Mouse (Mus musculus) adrenal gland, adult (tissue): ENCODE measurements around the gene Brpf3.
A peak's percentile ranks its signal among the peaks of the same experiment; 100 is the strongest.
"Not testable (repeated sequence)": the region's sequence is repeated elsewhere in the genome, so short reads cannot be mapped to it uniquely, and the experiment has no call there.

ENCODE experiments used
- DNase-seq, 2 experiments: peaks; one replicate each; pipeline ENCODE4 v3.0.0; 2022 to 2023; ENCODE audit warnings: low spot score in 1 of 2; ENCODE audit not compliant: inconsistent age in 2 of 2

The Brpf3 gene

GRCm38 (mm10) chr17:28825359-28826041 is 24.6 kb downstream of the Brpf3 start:
- no peak for DNase-seq

DNA sequence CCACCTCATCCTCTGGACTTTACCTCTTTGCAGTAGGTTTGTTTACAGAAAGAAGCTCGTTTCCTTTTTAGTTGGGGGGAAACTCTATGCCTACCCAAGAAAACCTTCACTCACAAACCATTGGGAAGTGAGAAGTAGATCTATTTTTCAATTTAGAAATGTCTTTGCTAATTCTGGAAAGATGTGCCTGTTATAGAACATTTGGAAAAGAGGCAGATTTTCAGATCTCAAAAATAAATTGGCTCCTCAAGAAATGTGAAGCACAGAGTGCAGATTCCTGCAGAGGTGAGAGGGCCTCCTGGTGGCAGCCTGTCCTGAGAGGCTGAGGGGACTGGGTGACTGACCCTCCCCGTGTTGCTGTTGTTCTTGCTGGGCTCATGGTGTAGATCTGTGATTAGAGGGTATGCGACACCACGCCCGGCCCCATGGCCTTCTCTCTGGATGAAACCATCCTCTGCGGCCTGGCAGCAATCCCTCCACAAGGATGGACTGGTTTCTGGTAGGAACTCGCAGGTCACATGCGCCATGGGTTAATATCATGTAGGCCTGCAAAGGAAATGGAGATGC is 26.9 kb downstream of the Brpf3 start:
- no peak for DNase-seq

DNA sequence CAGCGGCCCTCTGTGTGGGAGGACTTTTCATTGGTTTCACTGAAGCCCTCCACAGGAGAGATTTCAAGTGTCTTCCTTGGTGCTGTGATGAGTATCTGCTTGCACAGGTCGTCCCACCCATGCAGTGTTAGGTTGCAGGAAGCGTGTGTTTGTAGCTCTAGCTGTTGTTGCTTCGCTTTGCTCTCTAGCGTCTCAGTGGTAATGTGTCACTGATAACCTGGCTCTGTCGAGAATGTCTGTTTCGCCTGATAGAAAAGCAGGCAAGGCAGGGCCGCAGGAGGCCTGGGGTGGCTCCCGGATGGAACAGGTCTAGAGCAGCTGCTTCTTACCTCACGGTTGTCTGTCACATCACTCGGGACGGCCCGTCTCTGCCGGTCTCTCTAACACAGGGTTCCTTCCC is 28.2 kb downstream of the Brpf3 start:
- no peak for DNase-seq

- DNase-seq: peak in 1 of 2 experiments; percentile 49
Measured at GRCm38 (mm10) chr17:28831065-28831464, 30.2 kb downstream of the Brpf3 start.

GRCm38 (mm10) chr17:28832040-28832439 is 31.1 kb downstream of the Brpf3 start:
- peak in 1 of 2 experiments; percentile 65 for DNase-seq

GRCm38 (mm10) chr17:28832875-28833274 is 32.0 kb downstream of the Brpf3 start:
- DNase-seq: no peak

DNA sequence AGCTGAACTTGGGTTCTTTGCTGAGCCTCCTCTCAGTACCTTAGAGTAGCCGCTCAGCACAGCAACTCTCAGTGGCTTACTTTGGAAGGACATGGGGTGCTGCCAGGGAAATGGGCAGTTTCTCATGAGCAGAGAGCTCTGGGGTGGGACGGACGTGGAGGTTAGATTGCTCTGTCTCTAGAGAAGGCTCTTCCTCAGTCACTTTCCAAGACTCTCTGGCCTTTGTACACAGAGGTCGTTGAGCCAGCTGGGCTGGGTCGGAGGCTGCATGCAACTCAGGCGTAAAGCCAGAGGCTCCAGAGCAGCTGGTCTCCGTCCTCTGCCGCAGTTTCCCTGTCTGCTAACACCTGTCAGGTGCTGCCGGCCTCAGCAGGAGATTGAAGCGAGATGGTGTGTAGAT is 33.8 kb downstream of the Brpf3 start:
- peak in 1 of 2 experiments; percentile 54 for DNase-seq

GRCm38 (mm10) chr17:28837840-28838239 is 37.0 kb downstream of the Brpf3 start:
- no peak for DNase-seq

DNA sequence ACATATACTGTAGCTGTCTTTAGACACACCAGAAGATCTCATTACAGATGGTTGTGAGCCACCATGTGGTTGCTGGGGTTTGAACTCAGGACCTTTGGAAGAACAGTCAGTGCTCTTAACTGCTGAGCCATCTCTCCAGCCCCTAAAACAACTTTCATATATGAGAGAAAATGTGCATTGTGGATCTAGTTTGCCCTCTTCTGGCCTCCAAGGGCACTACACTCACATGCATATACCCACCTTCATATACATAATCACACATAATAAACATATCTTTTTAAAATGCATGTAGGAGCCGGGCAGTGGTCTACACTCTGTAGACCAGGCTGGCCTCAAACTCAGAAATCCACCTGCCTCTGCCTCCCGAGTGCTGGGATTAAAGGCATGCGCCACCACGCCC is 41.1 kb downstream of the Brpf3 start:
- not testable (repeated sequence) for DNase-seq

GRCm38 (mm10) chr17:28843665-28844064 is 42.8 kb downstream of the Brpf3 start:
- DNase-seq: no peak

GRCm38 (mm10) chr17:28846974-28847617 is 46.2 kb downstream of the Brpf3 start:
- no peak for DNase-seq

- peak; percentile 84 to 89 for DNase-seq
Measured at GRCm38 (mm10) chr17:28850511-28850910, 49.6 kb downstream of the Brpf3 start.

DNA sequence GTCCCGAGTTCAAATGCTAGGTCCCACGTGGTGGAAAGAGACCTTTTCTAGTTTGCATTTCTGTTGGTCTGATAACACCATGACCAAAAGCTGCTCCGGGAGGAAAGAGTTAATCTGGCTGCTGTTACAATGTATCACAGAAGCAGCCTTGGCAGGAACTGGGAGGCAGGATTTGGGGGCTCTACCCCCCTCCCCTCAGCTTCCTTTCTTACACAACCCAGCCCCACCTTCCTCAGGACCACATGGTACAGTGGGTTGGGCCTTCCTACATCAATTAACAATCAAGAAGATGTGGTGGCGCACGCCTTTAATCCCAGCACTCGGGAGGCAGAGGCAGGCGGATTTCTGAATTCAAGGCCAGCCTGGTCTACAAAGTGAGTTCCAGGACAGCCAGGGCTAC is 53.5 kb downstream of the Brpf3 start:
- DNase-seq: no peak

DNA sequence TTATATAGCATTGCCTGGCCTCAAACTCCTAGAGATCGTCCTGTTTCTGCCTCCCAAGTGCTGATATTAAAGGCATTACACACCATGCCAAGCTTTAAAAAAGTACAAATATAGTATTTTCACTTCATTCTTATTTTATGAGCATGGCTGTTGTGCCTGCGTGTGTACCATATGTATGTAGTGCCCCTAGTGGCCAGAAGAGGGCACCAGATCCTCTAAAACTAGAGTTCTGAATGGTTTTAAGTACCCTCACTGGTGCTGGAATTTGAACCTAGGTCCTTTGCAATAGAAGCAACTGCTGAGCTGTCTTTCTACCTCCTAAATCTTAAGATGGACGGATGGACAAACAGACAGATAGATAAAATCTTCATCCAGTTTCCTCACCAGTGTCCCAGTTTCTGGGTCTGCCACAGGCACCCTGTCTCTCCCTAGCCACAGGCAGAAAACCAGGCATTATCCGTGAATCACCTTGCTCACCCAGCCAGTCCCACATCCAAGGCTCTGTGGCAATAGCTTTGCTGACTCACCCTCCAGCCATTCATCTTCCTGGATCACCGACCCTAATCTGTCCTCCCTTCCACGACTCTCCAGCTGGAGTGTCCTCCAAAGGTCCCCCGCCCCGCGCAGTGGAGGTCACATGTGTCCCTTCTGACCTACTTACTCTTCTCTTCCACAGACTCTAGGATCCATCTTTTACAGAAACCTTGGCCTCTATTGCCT is 54.4 kb downstream of the Brpf3 start:
- DNase-seq: peak; percentile 92 to 97

DNA sequence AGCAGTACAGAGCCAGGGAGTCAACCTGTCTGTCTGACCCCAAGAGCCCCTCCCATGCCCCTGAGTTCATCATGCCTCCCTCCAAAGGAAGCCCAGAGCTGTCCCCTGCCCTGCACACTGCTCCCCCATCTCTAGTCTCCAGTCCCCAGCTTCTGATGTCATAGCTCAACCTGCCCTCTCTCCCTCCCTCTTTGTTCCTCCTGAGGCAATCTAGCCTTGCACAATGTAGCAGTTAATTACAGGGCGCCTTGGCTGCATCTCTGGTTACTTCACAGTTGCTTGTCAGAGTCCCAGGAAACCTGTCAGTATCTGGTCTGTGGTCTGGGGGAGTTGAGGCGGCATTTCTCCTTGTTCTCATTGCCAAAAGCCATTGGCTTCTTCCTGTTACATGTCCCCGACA is 55.1 kb downstream of the Brpf3 start:
- peak; percentile 64 to 89 for DNase-seq

DNA sequence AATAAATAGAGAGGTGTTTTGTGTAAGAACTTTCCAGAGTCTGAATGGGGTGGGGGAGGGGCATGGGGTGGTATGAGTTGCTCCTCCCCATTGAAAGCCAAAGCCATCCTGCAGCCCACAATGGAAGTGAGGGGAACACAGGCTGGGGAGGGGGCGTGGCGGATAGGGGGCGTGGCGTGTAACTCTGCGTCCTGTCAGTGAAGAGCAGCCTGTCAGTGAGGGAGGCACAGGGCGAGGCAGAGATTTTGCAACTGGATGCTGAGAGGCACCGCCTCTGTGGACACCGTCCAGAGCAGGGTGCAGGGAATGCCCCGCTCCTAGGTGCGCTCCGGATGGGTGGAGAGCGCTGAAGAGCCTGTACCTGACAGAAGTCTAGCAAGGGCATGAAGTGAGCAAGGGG is 57.3 kb downstream of the Brpf3 start, which contains the start of gene Pnpla1:
Gene Pnpla1, plus strand, starts transcription at position 207 of the 400 bp plus-strand sequence.
- peak in 1 of 2 experiments; percentile 37 for DNase-seq

DNA sequence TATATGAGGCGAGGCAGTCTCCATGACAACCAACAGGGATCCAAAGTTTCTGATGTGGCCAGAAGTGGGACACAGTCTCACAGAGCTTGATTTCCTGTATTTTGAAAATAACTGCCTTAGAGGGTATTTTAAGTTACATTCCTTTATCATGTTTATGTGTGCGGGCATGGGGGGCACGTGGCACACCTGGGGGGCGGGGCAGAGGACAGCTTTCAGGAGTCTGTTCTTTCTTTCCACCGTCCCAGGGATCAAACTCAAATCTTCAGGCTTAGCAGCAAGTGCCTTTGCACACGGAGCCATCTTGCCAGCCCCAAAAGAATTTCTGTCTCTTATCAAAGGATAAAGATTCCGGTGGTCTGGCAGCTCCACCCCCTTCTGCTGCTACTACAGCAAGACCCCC is 63.0 kb downstream of the Brpf3 start:
- DNase-seq: no peak

- DNase-seq: no peak
Measured at GRCm38 (mm10) chr17:28864464-28864863, 63.6 kb downstream of the Brpf3 start.

GRCm38 (mm10) chr17:28866921-28867320 is 66.0 kb downstream of the Brpf3 start:
- no peak for DNase-seq

DNA sequence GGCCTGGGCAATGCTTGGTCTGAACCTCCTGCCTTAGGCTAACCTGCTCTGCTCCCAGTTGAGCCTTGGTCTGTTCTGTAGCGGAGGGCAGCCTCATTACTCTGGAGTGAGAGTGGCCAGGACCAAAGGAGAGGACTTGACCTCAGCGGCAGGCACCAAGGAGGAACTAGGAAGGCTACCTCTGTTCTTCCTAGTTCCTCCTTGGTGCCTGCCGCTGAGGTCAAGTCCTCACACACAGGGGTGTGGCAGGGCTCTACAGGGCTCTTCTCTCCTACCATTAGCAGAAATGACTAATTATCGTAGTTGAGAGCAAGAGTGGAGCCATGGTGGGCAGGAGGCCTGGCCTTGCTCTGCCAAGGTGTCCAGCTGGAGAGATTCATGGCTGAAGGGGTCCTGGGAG is 66.5 kb downstream of the Brpf3 start:
- DNase-seq: no peak

DNA sequence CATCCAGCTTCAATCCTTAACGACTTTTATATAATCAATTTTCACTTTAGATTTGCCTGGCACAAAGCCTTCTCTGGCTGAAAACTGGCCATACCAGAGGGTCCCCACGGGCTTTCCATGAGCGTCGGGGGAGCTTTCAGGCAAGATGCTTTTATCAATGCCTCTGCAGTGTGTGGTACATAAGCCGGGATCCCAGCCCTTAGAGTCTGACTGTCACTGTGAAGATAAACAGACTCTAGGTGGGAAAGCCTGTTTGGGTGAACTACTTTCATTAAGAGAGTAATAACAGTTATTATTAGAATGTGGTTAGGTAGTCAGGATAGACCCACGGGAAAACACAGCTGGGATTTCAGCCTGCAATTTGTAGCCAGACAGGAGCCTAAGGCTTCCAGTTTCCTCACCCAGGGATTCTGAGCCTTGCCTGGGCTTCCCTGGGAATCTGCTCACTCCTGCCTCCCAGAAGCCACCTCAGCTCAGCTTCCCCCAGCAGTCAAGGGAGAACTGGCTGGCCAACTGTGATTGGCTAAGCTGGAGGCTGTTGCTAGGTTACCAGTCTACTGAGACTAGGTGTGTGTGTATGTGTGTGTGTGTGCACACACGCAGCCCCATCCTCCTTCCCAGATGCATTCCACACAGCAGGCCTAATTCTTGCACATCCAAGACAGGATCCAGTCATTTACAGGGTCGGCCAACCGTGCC is 68.7 kb downstream of the Brpf3 start:
- DNase-seq: no peak
